Mouse (Mus musculus) forebrain, embryonic 16.5 days (tissue): Measurements from ENCODE around the gene Spcs2. TPM values are rescaled to one million over a fixed set of nuclear protein-coding genes. Genes with fewer than 3 reads are reported as not detected.

Source experiments
- ATAC-seq: fragments of 200-750 bp; cut with Nextera tagmentation; 2 replicates; pipeline ENCODE4 v1.8.0; 2017; ENCODE audit warnings: mild to moderate bottlenecking, moderate library complexity
- H3K27ac ChIP-seq: fragments of 300-500 bp; sonication (generic); 2 replicates; pipeline ENCODE4 v1.5.1; 2014; ENCODE audit warnings: low read length, control low read depth
- H3K27me3 ChIP-seq: fragments of 300-500 bp; sonication (generic); replicated peaks from 2 replicates; pipeline ENCODE4 v1.6.1; 2014; ENCODE audit warnings: low read length; ENCODE audit not compliant: control insufficient read depth, insufficient read depth
- H3K36me3 ChIP-seq: fragments of 300-500 bp; sonication (generic); 2 replicates; pipeline ENCODE4 v1.6.1; 2014; ENCODE audit not compliant: control insufficient read depth, insufficient read depth
- H3K4me1 ChIP-seq: fragments of 300-500 bp; sonication (generic); replicated peaks from 2 replicates; pipeline ENCODE4 v1.6.1; 2014; ENCODE audit warnings: low read length; ENCODE audit not compliant: control insufficient read depth, insufficient read depth
- H3K4me2 ChIP-seq: fragments of 300-500 bp; sonication (generic); 2 replicates; pipeline ENCODE4 v1.6.1; 2014; ENCODE audit warnings: mild to moderate bottlenecking, low read length, control low read depth
- H3K4me3 ChIP-seq: fragments of 300-500 bp; sonication (generic); replicated peaks from 2 replicates; pipeline ENCODE4 v1.5.1; 2014; ENCODE audit warnings: mild to moderate bottlenecking, low read length, control low read depth
- H3K9ac ChIP-seq: fragments of 300-500 bp; sonication (generic); replicated peaks from 2 replicates; pipeline ENCODE4 v1.6.1; 2014; ENCODE audit warnings: low read depth, low read length, control low read depth
- H3K9me3 ChIP-seq: fragments of 300-500 bp; sonication (generic); 2 replicates; pipeline ENCODE4 v1.6.1; 2016; ENCODE audit warnings: low read length; ENCODE audit not compliant: control insufficient read depth
- WGBS: fragments of 180-500 bp; shearing (Covaris S2); extraction: QIAGEN DNeasy Blood & Tissue Kit; methylation state at CpG from one replicate; pipeline ENCODE4 v1.1.7; 2014; 5-methylcytosine and 5-hydroxymethylcytosine counted together
- polyA plus RNA-seq: library from polyadenylated mRNA; unstranded; fragments of >200 nt; fragmentation: Nextera tagmentation; extraction: Ambion mirVana; gene quantifications from 2 replicates; pipeline ENCODE4 v1.2.1, GENCODE M21; 2015

Gene Spcs2
- polyA plus RNA-seq, 1 experiment from 2014 or later, result 278 TPM

DNA sequence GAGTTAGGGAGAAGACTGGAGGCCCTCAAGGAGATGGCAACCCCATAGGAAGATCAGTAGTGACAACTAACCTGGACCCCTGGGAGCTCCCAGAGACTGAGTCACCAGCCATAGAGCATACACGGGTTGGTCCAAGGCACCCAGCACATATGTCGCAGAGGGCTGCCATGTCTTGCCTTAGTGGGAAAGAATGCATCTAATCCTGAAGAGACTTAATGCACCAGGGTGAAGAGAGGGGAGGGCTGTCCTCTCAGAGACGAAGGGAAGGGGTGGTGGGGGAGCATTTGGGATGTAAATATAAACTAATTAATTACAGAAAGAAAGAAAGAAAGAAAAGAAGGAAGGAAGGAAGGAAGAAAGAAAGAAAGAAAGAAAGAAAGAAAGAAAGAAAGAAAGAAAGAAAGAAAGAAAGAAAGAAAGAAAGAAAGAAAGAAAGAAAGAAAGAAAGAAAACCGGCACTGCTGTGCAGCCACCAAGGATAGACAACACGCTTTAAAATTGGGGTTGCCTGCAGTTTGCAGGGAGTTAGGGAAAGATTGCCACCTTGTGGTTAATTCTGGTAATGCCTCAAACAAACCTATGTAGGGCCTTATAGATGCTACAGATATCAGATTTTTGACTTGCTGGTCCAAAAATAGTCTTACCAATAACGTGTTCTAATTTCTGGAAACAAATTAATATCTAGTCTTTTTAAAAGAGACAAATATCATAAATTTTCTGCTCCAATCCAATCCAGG, 65.2 kb downstream of the Spcs2 start:
- Histone ChIP-seq H3K36me3 (no peaks in the 10 kb centered on the region), H3K4me1 (peaks cover 11% of the 10 kb centered on the region), H3K9ac (no peak overlapping the region), H3K9me3 (no peaks in the 10 kb centered on the region), H3K4me2 (no peak overlapping the region), H3K4me3 (no peak overlapping the region), H3K27me3 (no peaks in the 10 kb centered on the region), H3K27ac (no peak overlapping the region)
- peak; percentile 62 for ATAC-seq
- 35% methylated on average over 6 of the region's 6 CpGs for WGBS

DNA sequence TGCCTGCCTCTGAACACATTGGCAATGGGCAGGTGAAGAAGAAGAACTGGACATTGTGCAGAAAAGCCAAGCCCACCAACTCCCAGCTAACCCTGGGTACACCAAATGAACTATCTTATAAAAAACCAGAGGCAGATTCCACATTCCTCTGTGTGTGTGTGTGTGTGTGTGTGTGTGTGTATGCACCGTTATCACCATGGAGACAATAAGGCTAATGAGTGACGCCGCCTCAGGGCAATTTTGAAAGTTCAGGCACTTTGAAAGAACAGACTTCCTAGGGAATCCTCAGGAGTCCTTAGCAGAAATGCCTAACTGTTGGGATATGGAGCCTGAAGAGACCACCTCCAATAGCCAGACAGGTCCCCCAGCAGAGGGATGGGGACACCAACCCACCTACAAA, 66.0 kb downstream of the Spcs2 start:
- WGBS, result 56% methylated on average over 3 of the region's 3 CpGs
- Histone ChIP-seq H3K27me3 (no peaks in the 10 kb centered on the region), H3K9me3 (no peaks in the 10 kb centered on the region), H3K4me1 (peaks cover 11% of the 10 kb centered on the region), H3K36me3 (no peaks in the 10 kb centered on the region), H3K4me2 (no peak overlapping the region), H3K9ac (no peak overlapping the region), H3K4me3 (no peak overlapping the region), H3K27ac (no peak overlapping the region)
- ATAC-seq, result no peak

DNA sequence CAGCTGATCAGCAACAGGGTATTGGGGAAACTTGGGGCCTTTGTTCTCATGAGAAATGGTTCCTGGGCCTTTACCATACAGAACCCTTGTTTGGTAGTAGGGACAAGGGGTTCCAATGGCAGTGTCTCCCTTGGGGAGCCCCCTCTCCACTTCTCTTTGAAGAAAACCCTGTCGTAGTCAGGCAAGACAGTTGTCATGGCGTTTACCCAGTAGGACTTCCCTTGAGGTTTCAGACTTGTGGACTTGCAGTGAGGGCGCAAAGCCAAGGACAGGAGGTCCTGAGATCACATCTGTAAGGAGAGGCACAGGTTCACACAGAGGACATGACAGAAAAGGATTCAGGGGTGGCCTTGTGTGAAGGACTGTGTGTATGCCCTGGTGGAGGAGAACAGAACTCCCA, 66.8 kb downstream of the Spcs2 start:
- Histone ChIP-seq H3K27ac (no peak overlapping the region), H3K9me3 (no peaks in the 10 kb centered on the region), H3K27me3 (no peaks in the 10 kb centered on the region), H3K9ac (no peak overlapping the region), H3K4me2 (no peak overlapping the region), H3K4me1 (peaks cover 11% of the 10 kb centered on the region), H3K4me3 (no peak overlapping the region), H3K36me3 (no peaks in the 10 kb centered on the region)
- WGBS, result 67% methylated on average over 3 of the region's 3 CpGs
- ATAC-seq, result no peak

DNA sequence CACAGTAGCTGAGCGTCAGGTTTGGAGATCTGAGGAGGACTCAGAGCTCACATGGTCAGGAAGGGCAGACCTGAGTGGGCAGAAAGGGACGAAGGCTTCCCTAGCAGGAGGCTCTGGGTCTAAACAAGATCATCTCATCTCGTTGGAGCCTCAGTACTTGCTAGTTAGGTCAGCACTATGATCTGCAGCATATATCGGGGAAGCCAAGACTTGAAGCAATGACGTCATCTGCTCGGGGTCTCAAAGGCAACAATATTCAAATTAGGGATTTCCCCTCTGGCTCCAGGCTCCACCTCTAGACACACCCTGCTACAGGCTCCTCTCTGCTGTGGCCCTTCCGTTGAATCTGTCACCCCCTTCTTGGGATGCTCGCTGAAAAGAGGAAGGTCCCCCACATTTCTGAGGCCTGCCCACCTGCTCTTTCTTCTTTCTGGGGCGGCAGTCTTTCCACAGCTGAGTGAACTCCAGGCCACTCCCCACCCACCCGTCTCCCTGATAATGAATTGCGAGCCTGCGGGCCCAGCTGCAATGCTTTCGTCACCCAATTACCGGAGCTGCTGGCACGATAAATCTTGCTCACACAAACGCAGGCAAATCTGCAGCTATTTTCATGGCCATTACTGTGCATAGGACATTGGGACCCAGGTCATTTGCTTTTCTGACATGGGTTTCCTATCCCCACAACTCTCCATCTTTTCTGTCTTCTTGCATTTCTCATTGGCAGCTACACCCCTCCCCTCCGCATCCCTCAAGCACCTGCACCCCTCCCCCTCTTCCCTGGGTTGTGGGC, 67.9 kb downstream of the Spcs2 start:
- Histone ChIP-seq H3K4me2 (peak overlapping the region; percentile 49), H3K4me1 (peaks cover 11% of the 10 kb centered on the region), H3K4me3 (peak overlapping the region; percentile 13; the same call in 1 of the 2 replicates), H3K27me3 (no peaks in the 10 kb centered on the region), H3K9ac (peak overlapping the region; percentile 30), H3K36me3 (no peaks in the 10 kb centered on the region), H3K9me3 (no peaks in the 10 kb centered on the region), H3K27ac (no peak overlapping the region)
- 8% methylated on average over 16 of the region's 17 CpGs for WGBS
- peak; percentile 69 for ATAC-seq

DNA sequence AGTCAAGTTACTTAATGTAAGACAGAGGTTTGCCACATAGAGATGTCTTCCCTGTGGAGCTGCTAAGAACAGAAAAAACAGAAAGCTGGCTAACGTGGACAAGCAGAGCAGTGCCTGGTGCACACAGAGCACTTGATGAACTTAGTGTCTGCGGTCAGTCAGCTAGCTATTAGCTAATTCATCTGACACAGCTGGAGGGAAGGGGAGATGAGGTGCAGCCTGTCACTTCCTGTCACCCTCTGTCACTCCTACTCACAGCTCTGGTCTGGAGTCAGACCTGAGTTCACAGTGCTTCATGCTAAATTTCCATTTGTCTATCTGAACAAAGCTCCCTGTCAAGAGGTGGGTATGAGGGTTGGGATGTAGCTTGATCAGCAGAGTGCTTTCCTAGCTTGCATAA, 69.2 kb downstream of the Spcs2 start:
- Histone ChIP-seq H3K36me3 (no peaks in the 10 kb centered on the region), H3K9ac (no peak overlapping the region), H3K4me1 (peaks cover 11% of the 10 kb centered on the region), H3K9me3 (no peaks in the 10 kb centered on the region), H3K4me3 (no peak overlapping the region), H3K27ac (no peak overlapping the region), H3K27me3 (no peaks in the 10 kb centered on the region), H3K4me2 (no peak overlapping the region)
- ATAC-seq, result no peak
- 63% methylated on average over 2 of the region's 2 CpGs for WGBS

DNA sequence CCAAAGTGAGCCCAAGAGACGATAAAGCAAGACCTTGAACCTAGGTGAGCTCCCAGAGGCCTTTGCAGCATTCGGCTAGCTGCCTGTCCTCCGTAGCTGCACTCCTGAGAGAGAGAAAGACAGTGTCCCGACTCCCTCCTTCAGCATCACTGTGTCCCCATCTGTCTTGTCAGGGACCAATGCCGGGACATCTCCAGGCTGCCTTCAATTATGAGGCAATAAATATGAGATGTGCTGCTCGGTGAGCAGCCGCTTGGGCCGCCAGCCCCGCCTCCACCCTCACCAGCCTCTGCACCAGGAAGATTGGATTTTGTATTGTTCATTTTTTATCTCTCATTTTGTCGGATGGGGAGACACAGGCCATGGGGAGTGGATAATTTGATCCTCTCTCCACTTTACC, 72.4 kb downstream of the Spcs2 start:
- WGBS, result 84% methylated on average over 10 of the region's 10 CpGs
- no peak overlapping the region for H3K9ac ChIP-seq

DNA sequence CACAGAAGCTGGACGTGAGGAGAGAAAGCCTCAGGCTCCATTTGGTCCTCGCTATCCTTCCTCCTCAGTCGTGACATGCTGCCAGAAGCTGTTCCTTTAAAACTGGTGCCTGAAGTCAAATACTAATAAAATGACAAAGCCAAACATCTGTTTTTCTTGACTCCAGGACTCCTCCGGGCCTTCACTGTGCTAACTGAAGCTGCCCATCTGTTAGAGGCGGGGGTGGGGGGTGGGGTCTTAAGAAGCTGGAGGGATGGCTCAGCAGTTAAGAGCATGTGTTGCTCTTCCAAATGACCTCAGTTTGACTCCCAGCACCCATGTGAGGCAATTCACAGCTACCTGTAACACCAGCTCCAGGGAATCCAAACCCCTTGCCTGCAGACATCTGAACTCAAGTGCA, 74.7 kb downstream of the Spcs2 start:
- ATAC-seq, result no peak
- Histone ChIP-seq H3K27ac (no peak overlapping the region), H3K36me3 (no peaks in the 10 kb centered on the region), H3K4me2 (no peak overlapping the region), H3K9ac (no peak overlapping the region), H3K9me3 (no peaks in the 10 kb centered on the region), H3K4me1 (no peaks in the 10 kb centered on the region), H3K4me3 (no peak overlapping the region), H3K27me3 (no peaks in the 10 kb centered on the region)
- WGBS, result 83% methylated on average over 5 of the region's 5 CpGs

More for the DNA sequence above, 72.4 kb downstream of the Spcs2 start:
- H3K9me3 ChIP-seq, result no peaks in the 10 kb centered on the region
- no peak overlapping the region for H3K27ac ChIP-seq
- no peak overlapping the region for H3K4me3 ChIP-seq
- H3K4me2 ChIP-seq, result no peak overlapping the region
- H3K4me1 ChIP-seq, result peaks cover 9% of the 10 kb centered on the region
- no peak for ATAC-seq
- no peaks in the 10 kb centered on the region for H3K36me3 ChIP-seq
- no peaks in the 10 kb centered on the region for H3K27me3 ChIP-seq

DNA sequence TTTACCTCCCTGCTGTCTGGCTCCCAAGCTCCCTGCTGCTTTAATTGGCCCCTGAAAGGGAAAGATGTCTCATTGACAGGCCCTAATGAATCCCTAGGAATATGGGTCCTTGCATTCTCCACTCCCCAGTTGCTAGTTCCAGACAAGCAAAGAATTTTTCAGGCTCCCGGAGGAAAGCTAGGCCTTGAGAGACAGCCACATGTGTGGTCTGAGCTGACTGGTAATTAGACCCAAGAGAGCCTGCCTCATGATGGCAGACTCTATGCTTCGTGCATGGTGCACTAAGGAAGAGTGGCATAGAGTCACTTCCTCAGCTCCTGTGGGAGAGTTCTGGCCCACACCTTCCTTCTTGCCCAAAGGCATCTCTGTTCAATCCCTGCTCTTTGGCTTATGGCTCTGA, 75.3 kb downstream of the Spcs2 start:
- Histone ChIP-seq H3K9ac (no peak overlapping the region), H3K27ac (no peak overlapping the region), H3K4me1 (no peaks in the 10 kb centered on the region), H3K4me2 (no peak overlapping the region), H3K9me3 (no peaks in the 10 kb centered on the region), H3K27me3 (no peaks in the 10 kb centered on the region), H3K36me3 (no peaks in the 10 kb centered on the region), H3K4me3 (no peak overlapping the region)
- no peak for ATAC-seq
- 19% methylated on average over 2 of the region's 2 CpGs for WGBS
